Mouse (Mus musculus) midbrain, embryonic 14.5 days (tissue): ENCODE data around the gene Arid3a. TPM values are rescaled to one million over a fixed set of nuclear protein-coding genes. Genes with fewer than 3 reads are reported as not detected.

Experiments
- ATAC-seq: fragments of 200-750 bp; cut with Nextera tagmentation; 2 replicates; pipeline ENCODE4 v1.8.0; 2017; ENCODE audit warnings: moderate number of reproducible peaks, moderate library complexity; ENCODE audit not compliant: low FRiP score, low TSS enrichment
- DNase-seq: peaks from one replicate; pipeline ENCODE4 v3.0.0-alpha.2; 2015
- H3K27ac ChIP-seq: fragments of 300-500 bp; sonication (generic); replicated peaks from 2 replicates; pipeline ENCODE4 v1.5.1; 2014; ENCODE audit warnings: mild to moderate bottlenecking, low read depth, low read length, moderate library complexity
- H3K27me3 ChIP-seq: fragments of 300-500 bp; sonication (generic); 2 replicates; pipeline ENCODE4 v1.6.1; 2014; ENCODE audit warnings: low read length, control low read depth, mixed read lengths; ENCODE audit not compliant: control insufficient read depth, insufficient read depth
- H3K36me3 ChIP-seq: fragments of 300-500 bp; sonication (generic); 2 replicates; pipeline ENCODE4 v1.6.1; 2014; ENCODE audit warnings: low read length, control low read depth; ENCODE audit not compliant: control insufficient read depth, insufficient read depth
- H3K4me1 ChIP-seq: fragments of 300-500 bp; sonication (generic); 2 replicates; pipeline ENCODE4 v1.6.1; 2014; ENCODE audit warnings: mild to moderate bottlenecking, antibody characterized with exemption, low read length, control low read depth; ENCODE audit not compliant: control insufficient read depth, insufficient read depth
- H3K4me2 ChIP-seq: fragments of 300-500 bp; sonication (generic); 2 replicates; pipeline ENCODE4 v1.6.1; 2014; ENCODE audit warnings: mild to moderate bottlenecking, low read length, moderate library complexity
- H3K4me3 ChIP-seq: fragments of 300-500 bp; sonication (generic); replicated peaks from 2 replicates; pipeline ENCODE4 v1.5.1; 2014; ENCODE audit warnings: low read depth, low read length
- H3K9ac ChIP-seq: fragments of 300-500 bp; sonication (generic); replicated peaks from 2 replicates; pipeline ENCODE4 v1.6.1; 2014; ENCODE audit warnings: mild to moderate bottlenecking, low read length, moderate library complexity
- H3K9me3 ChIP-seq: fragments of 300-500 bp; sonication (generic); 2 replicates; pipeline ENCODE4 v1.6.1; 2016; ENCODE audit warnings: low read length, control low read depth, mixed read lengths; ENCODE audit not compliant: control insufficient read depth
- WGBS: fragments of 180-500 bp; shearing (Covaris S2); extraction: QIAGEN DNeasy Blood & Tissue Kit; methylation state at CpG from one replicate; pipeline ENCODE4 v1.1.7; 2014; 5-methylcytosine and 5-hydroxymethylcytosine counted together
- polyA plus RNA-seq: library from polyadenylated mRNA; unstranded; fragments of >200 nt; fragmentation: Nextera tagmentation; extraction: Ambion mirVana; gene quantifications from 2 replicates; pipeline ENCODE4 v1.2.1, GENCODE M21; 2014

The Arid3a gene
- polyA plus RNA-seq, 1 experiment from 2014 or later = 2.4 TPM

DNA sequence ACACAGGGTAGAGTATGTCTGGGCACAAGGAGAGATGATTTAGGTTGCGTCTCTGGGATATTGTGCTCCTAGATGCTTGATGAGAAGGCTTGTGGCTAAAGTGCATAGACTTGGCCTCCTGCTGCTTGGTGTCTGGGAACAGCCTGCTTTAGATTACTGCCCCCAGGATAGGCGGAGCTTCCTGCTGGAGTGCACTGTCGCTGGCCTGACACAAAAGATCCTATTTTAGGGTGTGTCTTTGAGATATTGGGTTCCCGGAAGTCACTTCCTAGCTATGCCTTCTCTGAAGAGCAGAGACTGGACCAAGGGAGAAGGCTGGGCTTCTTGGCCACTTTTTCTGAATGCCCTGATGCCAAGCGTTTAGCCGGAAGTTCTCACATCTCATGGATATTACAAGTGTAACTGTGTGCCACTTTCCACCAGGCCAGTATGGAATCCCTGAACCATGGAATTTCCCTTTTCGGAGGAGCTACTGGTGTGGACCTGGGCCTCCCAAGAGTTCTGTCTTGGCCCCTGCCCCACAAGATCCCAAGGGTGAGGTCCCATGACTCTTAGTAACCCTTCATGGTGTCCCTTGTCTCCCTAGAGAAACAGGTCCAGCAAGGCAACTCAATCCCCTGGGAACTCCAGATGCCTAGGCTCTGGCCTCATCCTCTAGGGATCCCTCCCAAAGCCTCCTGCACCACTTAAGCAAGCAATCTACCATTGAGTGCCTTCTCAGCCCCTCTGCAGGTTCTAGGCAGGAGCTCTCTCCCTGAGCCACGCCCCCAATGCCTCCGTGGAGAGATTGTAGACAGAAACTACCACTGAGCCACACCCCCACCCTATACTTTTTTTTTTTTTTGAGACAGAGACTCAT is 76.8 kb downstream of the Arid3a start:
- ATAC-seq = no peak

DNA sequence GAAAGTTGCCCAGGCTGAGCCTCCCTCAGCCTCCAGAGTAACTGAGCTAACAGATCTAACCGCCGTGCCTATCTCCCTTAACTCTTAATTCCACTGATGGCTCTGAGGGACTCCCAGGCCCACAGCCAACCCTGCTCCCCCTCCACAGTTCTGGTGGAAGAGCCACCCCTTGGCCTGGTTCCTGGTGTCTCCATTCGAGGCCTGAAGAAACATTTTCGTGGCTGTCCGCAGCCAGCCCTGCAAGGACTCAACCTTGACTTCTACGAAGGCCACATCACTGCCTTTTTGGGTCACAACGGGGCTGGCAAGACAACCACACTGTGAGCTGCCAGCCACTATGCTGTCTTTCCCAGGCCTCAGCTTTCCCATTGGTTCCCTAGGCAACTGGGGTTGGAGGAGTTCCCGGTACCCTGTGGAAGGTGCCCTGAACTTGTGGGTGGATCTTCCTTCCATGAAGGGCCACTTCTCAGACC is 77.4 kb downstream of the Arid3a start:
- H3K27me3 ChIP-seq = peaks cover 8% of the 10 kb centered on the region; the same call in 1 of the 2 replicates
- DNase-seq = no peak
- no peak for ATAC-seq
- H3K9ac ChIP-seq = no peak overlapping the region
- 90% methylated on average over 8 of the region's 8 CpGs for WGBS
- H3K4me2 ChIP-seq = no peak overlapping the region
- H3K27ac ChIP-seq = no peak overlapping the region
- peaks cover 8% of the 10 kb centered on the region; the same call in 1 of the 2 replicates for H3K36me3 ChIP-seq
- H3K4me1 ChIP-seq = no peaks in the 10 kb centered on the region
- H3K9me3 ChIP-seq = no peaks in the 10 kb centered on the region
- H3K4me3 ChIP-seq = no peak overlapping the region

More for the DNA sequence above, 76.8 kb downstream of the Arid3a start:
- no peaks in the 10 kb centered on the region for H3K9me3 ChIP-seq
- no peak overlapping the region for H3K27ac ChIP-seq
- no peak overlapping the region for H3K4me2 ChIP-seq
- peaks cover 10% of the 10 kb centered on the region; the same call in 1 of the 2 replicates for H3K27me3 ChIP-seq
- no peak for DNase-seq
- no peak overlapping the region for H3K9ac ChIP-seq
- 62% methylated on average over 9 of the region's 9 CpGs for WGBS
- no peaks in the 10 kb centered on the region for H3K4me1 ChIP-seq
- H3K36me3 ChIP-seq = 0 out of 2 replicates have a peak, but pooled peaks cover 3% of the 10 kb centered on the region
- H3K4me3 ChIP-seq = no peak overlapping the region

Other genes starting within 250 kb of the Arid3a start
- 80.4 and 94.9 TPM in 2 replicates for gene Cdc34, start 244.8 kb upstream of the Arid3a start, polyA plus RNA-seq
- gene Gzmm, start 238.0 kb upstream of the Arid3a start, polyA plus RNA-seq = 1.1 and 1.5 TPM in 2 replicates
- 680 and 689 TPM in 2 replicates for gene Bsg, start 222.6 kb upstream of the Arid3a start, polyA plus RNA-seq
- 0.89 and 1.9 TPM in 2 replicates for gene Hcn2, start 210.4 kb upstream of the Arid3a start, polyA plus RNA-seq
- 35.9 and 39.8 TPM in 2 replicates for gene Polrmt, start 180.5 kb upstream of the Arid3a start, polyA plus RNA-seq
- 0.87 and 1.0 TPM in 2 replicates for gene Fgf22, start 172.0 kb upstream of the Arid3a start, polyA plus RNA-seq
- gene Rnf126, start 160.1 kb upstream of the Arid3a start, polyA plus RNA-seq = 92.8 and 94.6 TPM in 2 replicates
- gene Fstl3, start 149.8 kb upstream of the Arid3a start, polyA plus RNA-seq = 0.80 and 1.5 TPM in 2 replicates
- 0.30 TPM in 1 of 2 replicates, not detected in the other for gene Prss57, start 136.1 kb upstream of the Arid3a start, polyA plus RNA-seq
- 270 and 307 TPM in 2 replicates for gene Palm, start 133.5 kb upstream of the Arid3a start, polyA plus RNA-seq
- 0.45 and 1.5 TPM in 2 replicates for gene Misp, start 106.1 kb upstream of the Arid3a start, polyA plus RNA-seq
- 47.5 and 74.0 TPM in 2 replicates for gene Ptbp1, start 72.6 kb upstream of the Arid3a start, polyA plus RNA-seq
- gene Prtn3, start 52.6 kb upstream of the Arid3a start, polyA plus RNA-seq = 14.9 and 16.7 TPM in 2 replicates
- gene Plppr3, start 52.4 kb upstream of the Arid3a start, polyA plus RNA-seq = 342 and 375 TPM in 2 replicates
- not detected in 2 replicates for gene Elane, start 40.8 kb upstream of the Arid3a start, polyA plus RNA-seq
- not detected in 2 replicates for gene Cfd, start 36.2 kb upstream of the Arid3a start, polyA plus RNA-seq
- gene Med16, start 18.1 kb upstream of the Arid3a start, polyA plus RNA-seq = 57.2 and 58.8 TPM in 2 replicates
- gene Gm26602, start 16.2 kb upstream of the Arid3a start, polyA plus RNA-seq = 3.5 and 8.6 TPM in 2 replicates
- gene Kiss1r, start 10.1 kb upstream of the Arid3a start, polyA plus RNA-seq = 2.4 and 2.9 TPM in 2 replicates
- 220 and 229 TPM in 2 replicates for gene R3hdm4, start 5.8 kb upstream of the Arid3a start, polyA plus RNA-seq
- 89.6 and 117 TPM in 2 replicates for gene Wdr18, start 33.1 kb downstream of the Arid3a start, polyA plus RNA-seq
- gene Grin3b, start 43.7 kb downstream of the Arid3a start, polyA plus RNA-seq = 0.39 and 0.53 TPM in 2 replicates
- gene Tmem259, start 57.3 kb downstream of the Arid3a start, polyA plus RNA-seq = 20.7 and 28.4 TPM in 2 replicates
- gene Cnn2, start 61.5 kb downstream of the Arid3a start, polyA plus RNA-seq = 10.9 and 35.0 TPM in 2 replicates
- 3.7 and 4.1 TPM in 2 replicates for gene Abca7, start 69.5 kb downstream of the Arid3a start, polyA plus RNA-seq
- 0.39 and 1.4 TPM in 2 replicates for gene Arhgap45, start 89.6 kb downstream of the Arid3a start, polyA plus RNA-seq
- gene Polr2e, start 112.8 kb downstream of the Arid3a start, polyA plus RNA-seq = 157 and 167 TPM in 2 replicates
- gene Gpx4, start 120.1 kb downstream of the Arid3a start, polyA plus RNA-seq = 508 and 543 TPM in 2 replicates
- gene Sbno2, start 178.5 kb downstream of the Arid3a start, polyA plus RNA-seq = 13.2 and 13.3 TPM in 2 replicates
- gene Stk11, start 188.8 kb downstream of the Arid3a start, polyA plus RNA-seq = 26.5 and 38.7 TPM in 2 replicates
- 407 and 480 TPM in 2 replicates for gene Atp5d, start 211.6 kb downstream of the Arid3a start, polyA plus RNA-seq
- gene Cbarp, start 213.8 kb downstream of the Arid3a start, polyA plus RNA-seq = 78.9 and 101 TPM in 2 replicates
- 62.6 and 65.6 TPM in 2 replicates for gene Midn, start 221.2 kb downstream of the Arid3a start, polyA plus RNA-seq
- 295 and 421 TPM in 2 replicates for gene Cirbp, start 238.9 kb downstream of the Arid3a start, polyA plus RNA-seq
- gene 1600002K03Rik, start 245.9 kb downstream of the Arid3a start, polyA plus RNA-seq = 5.7 and 9.9 TPM in 2 replicates